Mouse (Mus musculus) C2C12 (cell line): ENCODE data around the gene 2900026A02Rik.

Experiments
- CEBPB ChIP-seq: IDR thresholded peaks from one replicate; pipeline ENCODE4 v1.6.1; 2011; ENCODE audit warnings: low read depth, mild to moderate bottlenecking, control low read depth, moderate library complexity
- CTCF ChIP-seq: IDR thresholded peaks from one replicate; pipeline ENCODE4 v1.5.1; 2011; ENCODE audit not compliant: control insufficient read depth, insufficient read depth, insufficient read length

GRCm38 (mm10) chr5:113049876-113050275, 171.2 kb downstream of the 2900026A02Rik start:
- TF ChIP-seq CTCF (no peak), CEBPB (no peak)
